Mouse (Mus musculus) macrophage (primary cell): ENCODE measurements around the gene Med24. TPM values are rescaled to one million over a fixed set of nuclear protein-coding genes. Genes with fewer than 3 reads are reported as not detected.
"Not testable (repeated sequence)": the region's sequence is repeated elsewhere in the genome, so short reads cannot be mapped to it uniquely, and the experiment has no call there.

Source experiments
- H3K27ac ChIP-seq: fragments of 350-480 bp; formaldehyde crosslinking; 2 replicates; pipeline ENCODE4 v1.9.0; 2021
- H3K36me3 ChIP-seq: fragments of 350-480 bp; formaldehyde crosslinking; 2 replicates; pipeline ENCODE4 v1.9.0; 2021; ENCODE audit errors: inconsistent target
- H3K4me3 ChIP-seq: fragments of 350-480 bp; formaldehyde crosslinking; 2 replicates; pipeline ENCODE4 v1.9.0; 2021; ENCODE audit errors: inconsistent target
- H3K79me2 ChIP-seq: fragments of 350-480 bp; formaldehyde crosslinking; 2 replicates; pipeline ENCODE4 v1.9.0; 2021; ENCODE audit errors: inconsistent target
- WGBS: methylation state at CpG from one replicate; pipeline ENCODE4 v1.1.7; 2026; ENCODE audit warnings: inconsistent platforms; ENCODE audit not compliant: missing documents; 5-methylcytosine and 5-hydroxymethylcytosine counted together
- polyA plus RNA-seq: library from polyadenylated mRNA; stranded (reverse); fragments of 250-400 nt; gene quantifications from 3 replicates; pipeline ENCODE4 v1.2.4, GENCODE M21; 2018; ENCODE audit warnings: inconsistent platforms

The Med24 gene
- polyA plus RNA-seq, 1 experiment from 2014 or later: 19.2 TPM

GRCm38 (mm10) chr11:98660517-98660916 is 68.7 kb downstream of the Med24 start:
- 0% methylated on average over 5 of the region's 6 CpGs for WGBS
- Histone ChIP-seq H3K79me2 (no peaks in the 10 kb centered on the region), H3K4me3 (no peak overlapping the region), H3K27ac (no peak overlapping the region), H3K36me3 (no peaks in the 10 kb centered on the region)

DNA sequence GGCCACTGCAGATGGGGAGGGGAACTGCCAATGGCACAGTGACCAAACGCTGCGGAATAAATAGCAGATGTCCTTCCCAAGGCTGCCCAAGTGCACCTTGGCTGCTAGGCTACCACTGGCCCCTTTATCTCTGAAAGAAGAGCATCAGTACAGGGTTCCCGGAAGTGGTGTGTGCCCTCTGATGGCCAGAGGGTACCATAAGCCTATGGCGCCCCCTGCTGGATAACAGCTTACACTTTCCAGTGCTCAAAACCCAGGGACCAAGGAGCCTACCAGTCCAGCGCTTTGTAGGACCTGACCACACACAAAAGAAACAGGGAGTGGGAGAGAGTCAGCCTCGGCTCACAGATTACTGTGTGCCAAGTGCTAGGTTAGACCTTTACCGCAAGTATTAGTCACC is 74.2 kb downstream of the Med24 start:
- not testable (repeated sequence) for H3K4me3 ChIP-seq, H3K79me2 ChIP-seq, H3K27ac ChIP-seq, H3K36me3 ChIP-seq
- 10% methylated on average over 5 of the region's 7 CpGs for whole genome bisulfite sequencing

Other genes with a start within 250 kb of the Med24 start
- 0.09 to 0.85 TPM in 2 of 3 replicates, not detected in the other for gene Ikzf3, start 183.4 kb downstream of the Med24 start, polyA plus RNA-seq
- not detected in 3 replicates for gene Zpbp2, start 178.3 kb downstream of the Med24 start, polyA plus RNA-seq
- 12.4 to 23.2 TPM (median 22.9 TPM) in 3 replicates for gene Ormdl3, start 142.1 kb downstream of the Med24 start, polyA plus RNA-seq
- gene Lrrc3c, start 131.1 kb downstream of the Med24 start, polyA plus RNA-seq: not detected in 3 replicates
- 0.68 TPM in 1 of 3 replicates, not detected in the others for gene Gm12355, start 103.8 kb downstream of the Med24 start, polyA plus RNA-seq
- not detected in 3 replicates for gene Gsdma3, start 103.1 kb downstream of the Med24 start, polyA plus RNA-seq
- gene Gsdma2, start 82.7 kb downstream of the Med24 start, polyA plus RNA-seq: not detected in 3 replicates
- not detected in 3 replicates for gene Gsdma, start 65.1 kb downstream of the Med24 start, polyA plus RNA-seq
- gene Psmd3, start 46.9 kb downstream of the Med24 start, polyA plus RNA-seq: 53.4 to 97.2 TPM (median 55.5 TPM) in 3 replicates
- gene Csf3, start 28.2 kb downstream of the Med24 start, polyA plus RNA-seq: not detected in 3 replicates
- 8.2 to 12.1 TPM (median 9.8 TPM) in 3 replicates for gene Thra, start 11.2 kb upstream of the Med24 start, polyA plus RNA-seq
- 3.0 to 7.6 TPM (median 4.9 TPM) in 3 replicates for gene Nr1d1, start 45.9 kb upstream of the Med24 start, polyA plus RNA-seq
- gene Msl1, start 66.1 kb upstream of the Med24 start, polyA plus RNA-seq: 40.0 to 80.9 TPM (median 44.0 TPM) in 3 replicates
- 21.2 to 29.9 TPM (median 22.1 TPM) in 3 replicates for gene Casc3, start 75.5 kb upstream of the Med24 start, polyA plus RNA-seq
- 0.23 to 0.34 TPM (median 0.31 TPM) in 3 replicates for gene Rapgefl1, start 107.3 kb upstream of the Med24 start, polyA plus RNA-seq
- 11.1 to 18.1 TPM (median 11.5 TPM) in 3 replicates for gene Wipf2, start 134.2 kb upstream of the Med24 start, polyA plus RNA-seq
- gene Cdc6, start 178.4 kb upstream of the Med24 start, polyA plus RNA-seq: 0.70 to 13.4 TPM (median 2.2 TPM) in 3 replicates
- 13.3 to 17.5 TPM (median 13.4 TPM) in 3 replicates for gene Rara, start 198.4 kb upstream of the Med24 start, polyA plus RNA-seq